Mouse (Mus musculus) G1E (cell line): ENCODE measurements around the gene Grcc10. TPM values are rescaled to one million over a fixed set of nuclear protein-coding genes. Genes with fewer than 3 reads are reported as not detected.
A peak's percentile ranks its signal among the peaks of the same experiment; 100 is the strongest.

ENCODE experiments used
- ATAC-seq: 2 replicates; pipeline ENCODE4 v1.8.0; 2016; ENCODE audit warnings: mild to moderate bottlenecking; ENCODE audit not compliant: insufficient number of reproducible peaks, poor library complexity, low FRiP score, severe bottlenecking; ENCODE audit errors: extremely low read depth
- DNase-seq: peaks from one replicate; pipeline ENCODE4 v3.0.0; 2012; ENCODE audit warnings: low spot score
- H3K27me3 ChIP-seq: 2 replicates; pipeline ENCODE4 v1.6.1; 2012; ENCODE audit warnings: mild to moderate bottlenecking, low read length, inconsistent platforms; ENCODE audit not compliant: insufficient read depth
- H3K36me3 ChIP-seq: replicated peaks from 2 replicates; pipeline ENCODE3; 2012; ENCODE audit warnings: mild to moderate bottlenecking, inconsistent platforms
- H3K4me1 ChIP-seq: 2 replicates; pipeline ENCODE4 v1.6.1; 2012; ENCODE audit warnings: low read depth, low read length, inconsistent platforms, mixed read lengths; ENCODE audit not compliant: insufficient read depth
- H3K4me3 ChIP-seq: 2 replicates; pipeline ENCODE4 v1.5.1; 2012; ENCODE audit warnings: low read depth, mild to moderate bottlenecking, inconsistent platforms, low read length, moderate library complexity, mixed read lengths
- H3K9me3 ChIP-seq: replicated peaks from 2 replicates; pipeline ENCODE4 v1.6.1; 2012; ENCODE audit warnings: inconsistent platforms
- CTCF ChIP-seq: IDR thresholded peaks from 2 replicates; pipeline ENCODE4 v1.5.1; 2012; ENCODE audit warnings: low read depth, low read length, inconsistent platforms, mixed read lengths
- GATA1 ChIP-seq: IDR thresholded peaks from 2 replicates; pipeline ENCODE4 v1.6.1; 2012; ENCODE audit warnings: borderline replicate concordance, low read length, inconsistent platforms, mixed read lengths
- GATA2 ChIP-seq: IDR thresholded peaks from 2 replicates; pipeline ENCODE4 v1.6.1; 2012; ENCODE audit warnings: low read depth, low read length, inconsistent platforms, borderline replicate concordance
- POLR2AphosphoS5 ChIP-seq: IDR thresholded peaks from 2 replicates; pipeline ENCODE4 v1.6.1; 2012; ENCODE audit warnings: low read depth, low read length, inconsistent platforms; ENCODE audit not compliant: insufficient replicate concordance
- TAL1 ChIP-seq: conservative IDR thresholded peaks from 2 replicates; pipeline ENCODE4 v1.6.1; 2012; ENCODE audit warnings: low read depth, low read length, inconsistent platforms, mixed read lengths
- polyA plus RNA-seq: library from polyadenylated mRNA; stranded (reverse); fragments of >175 nt; gene quantifications from 2 replicates; pipeline ENCODE4 v1.2.3, GENCODE M21; 2012
- total RNA-seq, 2 experiments: library from RNA; stranded (forward) in 1 of 2; stranded (reverse) in 1 of 2; fragments of 200-1000 nt in 1 of 2; fragments of >200 nt in 1 of 2; fragmentation: Nextera tagmentation in 1 of 2; gene quantifications; 2 replicates each; pipeline ENCODE4 v1.2.3; 2014 to 2017

Grcc10 gene
- total and polyA plus RNA-seq, 3 experiments: 38.8 to 130 (median 61.7) TPM

DNA sequence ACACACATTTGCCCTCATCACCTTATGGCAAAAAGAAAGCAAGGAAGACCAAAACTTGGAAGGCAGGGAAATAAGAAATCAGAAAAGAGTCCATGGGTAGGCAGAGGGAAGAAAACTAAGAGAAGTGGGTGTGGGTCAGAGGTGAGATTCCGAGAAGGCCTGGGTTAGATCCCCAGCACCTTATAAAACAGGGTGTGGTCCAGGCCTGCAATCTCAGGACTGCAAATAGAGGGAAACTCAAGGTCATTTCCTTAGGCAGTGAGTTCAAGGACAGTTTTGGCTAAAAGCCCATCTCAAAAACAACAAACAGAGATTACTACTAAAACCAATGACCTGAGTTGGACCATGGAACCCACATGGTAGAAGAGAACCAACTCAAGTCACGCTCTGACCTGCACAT is 12.7 kb upstream of the Grcc10 start:
- DNase-seq (no peak), ATAC-seq (no peak)
- no peak for TF ChIP-seq TAL1
- no peak for TF ChIP-seq CTCF
- no peak for TF ChIP-seq GATA1
- TF ChIP-seq GATA2: no peak
- no peak for TF ChIP-seq POLR2AphosphoS5
- H3K9me3 ChIP-seq: no peaks in the 10 kb centered on the region
- H3K27me3 ChIP-seq: peaks cover 42% of the 10 kb centered on the region
- H3K4me1 ChIP-seq: peaks cover 38% of the 10 kb centered on the region
- no peak overlapping the region for H3K4me3 ChIP-seq
- peaks cover 8% of the 10 kb centered on the region for H3K36me3 ChIP-seq

DNA sequence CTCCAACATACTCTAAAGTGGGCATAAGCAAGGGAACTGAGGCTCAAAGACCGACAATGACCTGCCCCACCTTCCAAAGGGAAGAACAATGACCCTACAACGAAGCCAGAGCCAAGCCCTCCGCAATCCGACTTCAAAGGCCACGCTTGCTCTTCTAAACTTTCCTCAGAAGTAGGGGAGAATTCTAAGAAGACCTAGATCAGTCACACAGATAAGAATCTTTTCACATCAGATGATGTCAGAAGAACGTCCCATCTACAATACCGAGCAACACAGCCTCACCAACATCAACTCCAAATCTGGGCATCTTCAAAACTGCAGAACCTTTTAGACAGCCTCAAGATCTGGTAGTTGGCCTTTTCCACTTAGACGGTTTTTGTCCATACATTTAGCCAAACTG is 9.2 kb upstream of the Grcc10 start:
- Histone ChIP-seq H3K4me1 (peaks cover 29% of the 10 kb centered on the region), H3K36me3 (peaks cover 28% of the 10 kb centered on the region), H3K27me3 (peaks cover 22% of the 10 kb centered on the region), H3K4me3 (no peak overlapping the region), H3K9me3 (no peaks in the 10 kb centered on the region)
- ATAC-seq (no peak), DNase-seq (no peak)
- TF ChIP-seq GATA2: no peak
- no peak for TF ChIP-seq POLR2AphosphoS5
- TF ChIP-seq CTCF: no peak

GRCm38 (mm10) chr6:124746654-124747632 is 5.8 kb upstream of the Grcc10 start:
- H3K36me3 ChIP-seq: peaks cover 49% of the 10 kb centered on the region
- H3K9me3 ChIP-seq: no peaks in the 10 kb centered on the region
- peak overlapping the region; percentile 80; the same call in 1 of the 2 replicates for H3K4me3 ChIP-seq
- no peak for DNase-seq
- peaks cover 53% of the 10 kb centered on the region for H3K4me1 ChIP-seq
- peaks cover 5% of the 10 kb centered on the region; the same call in 1 of the 2 replicates for H3K27me3 ChIP-seq
- ATAC-seq: no peak
- TF ChIP-seq TAL1: no peak
- no peak for TF ChIP-seq CTCF
- no peak for TF ChIP-seq GATA2
- no peak for TF ChIP-seq POLR2AphosphoS5
- TF ChIP-seq GATA1: no peak

GRCm38 (mm10) chr6:124746296-124746605 is 5.1 kb upstream of the Grcc10 start:
- Histone ChIP-seq H3K27me3 (peaks cover 3% of the 10 kb centered on the region; the same call in 1 of the 2 replicates), H3K4me3 (peak overlapping the region; percentile 80), H3K36me3 (peaks cover 49% of the 10 kb centered on the region), H3K9me3 (no peaks in the 10 kb centered on the region), H3K4me1 (peaks cover 58% of the 10 kb centered on the region)
- TF ChIP-seq GATA1: no peak
- TF ChIP-seq CTCF: no peak
- TF ChIP-seq POLR2AphosphoS5: no peak
- TF ChIP-seq GATA2: no peak
- no peak for TF ChIP-seq TAL1
- DNase-seq (no peak), ATAC-seq (no peak)

DNA sequence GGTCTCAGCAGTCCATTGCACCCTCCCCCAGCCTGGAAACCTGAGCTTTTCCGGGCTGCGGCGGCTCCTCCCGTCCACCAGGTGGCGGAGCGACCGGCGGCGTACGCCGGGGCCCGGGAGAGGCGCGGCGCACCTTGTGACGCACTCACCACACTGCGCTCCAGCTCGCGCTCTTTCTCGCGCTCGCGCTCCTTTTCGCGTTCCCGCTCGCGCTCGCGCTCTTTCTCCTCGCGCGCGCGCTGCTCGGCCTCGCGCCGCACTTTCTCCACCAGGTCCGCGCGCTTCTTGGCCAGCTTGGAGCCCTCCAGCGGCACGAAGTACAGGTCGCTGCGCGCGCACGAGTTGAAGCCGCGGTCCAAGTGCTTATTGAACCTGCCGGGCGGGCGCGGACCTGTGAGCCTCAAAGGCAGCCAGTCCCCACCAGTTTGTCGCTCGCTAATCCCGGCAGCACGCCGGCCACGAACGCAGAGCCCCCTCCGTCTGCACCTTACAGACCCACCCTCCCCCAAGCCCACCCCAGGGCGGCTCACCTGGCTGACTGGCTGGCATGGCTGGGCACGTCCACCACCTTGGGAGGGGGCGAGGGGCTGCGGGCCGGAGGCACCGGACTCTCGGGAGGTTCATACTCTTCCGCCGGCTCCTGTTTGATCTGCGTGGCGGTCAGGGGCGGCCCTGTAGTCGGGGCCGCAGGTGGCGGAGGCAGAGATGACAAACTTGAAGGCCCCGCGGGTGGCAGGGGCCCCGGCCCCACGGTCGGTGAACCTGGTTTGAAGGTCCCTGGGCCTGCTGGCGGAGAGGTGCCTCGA is 4.5 kb upstream of the Grcc10 start:
- DNase-seq (peak; percentile 90), ATAC-seq (peak; percentile 12)
- H3K9me3 ChIP-seq: no peaks in the 10 kb centered on the region
- TF ChIP-seq POLR2AphosphoS5 (no peak), TAL1 (no peak), GATA2 (no peak), GATA1 (no peak), CTCF (peak; percentile 60)
- peaks cover 49% of the 10 kb centered on the region for H3K36me3 ChIP-seq
- peaks cover 60% of the 10 kb centered on the region for H3K4me1 ChIP-seq
- peak overlapping the region; percentile 80 for H3K4me3 ChIP-seq
- H3K27me3 ChIP-seq: peaks cover 3% of the 10 kb centered on the region; the same call in 1 of the 2 replicates

DNA sequence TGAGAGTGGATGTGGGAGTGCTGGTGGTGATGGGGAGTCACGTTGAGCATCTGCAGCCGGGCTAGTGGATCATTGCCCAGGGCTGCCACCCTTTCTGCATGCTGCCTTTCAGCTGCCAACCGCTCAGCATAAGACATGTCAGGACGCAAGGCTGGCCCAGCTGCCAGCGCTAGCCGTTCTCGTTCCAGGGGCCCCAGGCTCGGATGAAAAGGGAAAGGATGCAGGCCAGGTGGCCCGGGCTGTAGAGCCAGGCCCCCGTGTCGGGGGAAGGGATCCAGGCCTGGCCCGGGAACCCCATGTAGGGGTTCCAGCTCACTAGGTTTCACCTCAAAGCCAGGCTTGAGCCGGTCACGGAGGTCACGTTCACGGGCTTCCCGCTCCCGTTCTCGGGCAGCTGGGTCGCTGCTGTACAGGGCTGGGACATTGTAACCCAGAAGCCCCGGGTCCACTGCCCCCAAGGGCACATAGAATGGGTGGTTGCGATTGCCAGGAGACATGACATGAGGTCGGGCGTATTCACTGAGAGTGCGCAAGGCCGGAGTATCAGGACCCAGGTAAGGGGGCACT is 3.7 kb upstream of the Grcc10 start:
- Histone ChIP-seq H3K27me3 (peaks cover 3% of the 10 kb centered on the region; the same call in 1 of the 2 replicates), H3K4me3 (peak overlapping the region; percentile 80), H3K9me3 (no peaks in the 10 kb centered on the region), H3K4me1 (peaks cover 61% of the 10 kb centered on the region), H3K36me3 (peaks cover 49% of the 10 kb centered on the region)
- DNase-seq: no peak
- no peak for TF ChIP-seq POLR2AphosphoS5
- TF ChIP-seq GATA1: no peak
- no peak for TF ChIP-seq CTCF
- TF ChIP-seq TAL1: no peak
- no peak for TF ChIP-seq GATA2
- no peak for ATAC-seq
